Mouse (Mus musculus): ENCODE measurements around the gene Klk1b22.
"Not testable (repeated sequence)": the region's sequence is repeated elsewhere in the genome, so short reads cannot be mapped to it uniquely, and the experiment has no call there.

Klk1b22 gene

DNA sequence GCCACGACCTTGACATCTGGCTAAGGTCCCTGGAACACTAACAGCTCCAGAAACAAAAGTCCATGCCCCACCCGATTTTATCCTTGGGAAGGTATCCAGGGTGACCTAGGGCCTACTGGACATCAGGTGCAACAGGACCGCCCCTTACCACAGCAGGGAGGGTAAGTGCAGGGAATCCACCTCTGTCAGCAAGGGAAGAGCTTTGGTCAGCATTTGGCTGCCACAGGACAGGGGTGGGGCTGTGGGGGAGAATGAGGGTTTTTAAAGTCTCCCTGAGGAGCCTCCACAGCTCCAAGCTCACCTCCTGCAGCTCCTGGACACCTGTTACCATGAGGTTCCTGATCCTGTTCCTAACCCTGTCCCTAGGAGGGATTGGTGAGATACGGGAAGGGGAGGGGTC, at the start of gene Klk1b22:
TSS of gene Klk1b22 (plus strand) at position 301 of the 400 bp plus-strand sequence.
- no peak for DNase-seq

DNA sequence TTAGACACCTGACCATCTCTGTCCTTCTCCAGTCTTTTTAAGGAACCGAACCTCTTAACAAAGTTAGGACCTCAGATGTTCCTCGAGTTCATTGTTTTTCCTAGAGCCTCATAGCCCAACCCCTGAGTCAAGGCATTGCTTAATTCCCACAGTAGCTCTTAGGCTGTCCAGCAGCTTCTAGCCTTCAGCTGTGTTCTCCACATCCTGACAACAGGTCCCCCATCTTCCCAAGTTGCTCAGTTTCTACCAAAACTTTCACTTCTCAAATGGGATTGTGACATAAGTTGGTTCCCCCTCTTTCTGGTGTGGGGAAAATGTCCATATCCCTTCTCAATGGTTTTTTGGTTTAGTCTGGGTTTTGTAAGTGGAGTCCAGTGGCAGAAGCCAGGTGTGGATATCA, 40.4 kb upstream of the Klk1b22 start:
- DNase-seq = no peak

DNA sequence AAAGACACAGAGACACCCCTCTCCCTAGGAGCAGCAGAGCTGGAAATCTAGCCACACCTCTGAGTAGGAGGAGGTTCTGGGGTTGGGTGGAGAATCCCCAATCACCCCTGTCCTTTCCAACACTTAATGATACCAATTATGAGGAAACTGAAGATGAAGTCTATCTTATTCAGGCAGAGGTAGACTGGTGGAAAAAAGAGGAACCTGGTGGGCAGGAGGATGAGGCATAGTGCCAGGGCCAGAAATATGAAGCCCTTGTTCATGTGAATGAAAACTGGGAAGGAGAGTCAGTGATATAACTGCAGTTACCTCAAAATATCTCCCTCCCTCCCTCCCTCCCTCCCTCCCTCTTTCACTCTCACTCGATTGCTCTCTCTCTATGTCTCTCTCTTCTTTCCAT, 34.8 kb upstream of the Klk1b22 start:
- DNase-seq = no peak

DNA sequence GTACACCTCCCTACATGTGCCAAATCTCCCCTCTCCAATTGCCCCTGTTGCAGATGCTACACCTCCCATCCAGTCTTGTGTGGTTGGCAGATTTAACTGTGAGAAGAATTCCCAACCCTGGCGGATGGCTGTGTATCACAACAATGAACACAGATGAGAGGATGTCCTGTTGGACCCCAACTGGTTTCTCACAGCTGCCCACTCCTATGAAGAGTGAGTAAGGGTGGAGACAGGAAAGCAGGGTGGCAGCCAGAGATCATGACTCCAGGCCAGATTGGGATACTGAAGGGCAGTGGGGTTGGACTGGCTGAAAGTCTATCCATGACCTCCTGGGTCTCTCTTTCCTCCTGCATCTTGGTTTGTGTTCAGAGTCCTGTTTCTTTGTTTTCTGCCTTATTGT, 16.4 kb upstream of the Klk1b22 start:
- DNase-seq = no peak

DNA sequence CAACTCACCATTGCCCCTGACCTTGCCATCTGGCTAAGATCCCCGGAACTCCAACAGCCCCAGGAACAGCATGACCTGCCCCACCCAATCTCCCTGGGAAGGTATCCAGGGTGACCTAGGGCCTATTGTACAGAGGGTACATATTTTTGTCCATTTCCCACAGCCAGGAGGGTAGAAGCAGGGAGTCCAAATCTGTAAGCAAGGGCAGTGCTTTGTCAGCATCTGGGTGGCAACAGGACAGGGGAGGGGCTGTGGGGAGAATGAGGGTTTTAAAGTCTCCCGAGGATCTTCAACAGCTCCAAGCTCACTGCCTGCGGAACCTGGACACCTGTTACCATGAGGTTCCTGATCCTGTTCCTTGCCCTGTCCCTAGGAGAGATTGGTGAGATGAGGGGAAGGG, 10.4 kb upstream of the Klk1b22 start, which contains the start of gene Klk1b21:
TSS of gene Klk1b21 (plus strand) at position 301 of the 400 bp plus-strand sequence.
- not testable (repeated sequence) for DNase-seq

DNA sequence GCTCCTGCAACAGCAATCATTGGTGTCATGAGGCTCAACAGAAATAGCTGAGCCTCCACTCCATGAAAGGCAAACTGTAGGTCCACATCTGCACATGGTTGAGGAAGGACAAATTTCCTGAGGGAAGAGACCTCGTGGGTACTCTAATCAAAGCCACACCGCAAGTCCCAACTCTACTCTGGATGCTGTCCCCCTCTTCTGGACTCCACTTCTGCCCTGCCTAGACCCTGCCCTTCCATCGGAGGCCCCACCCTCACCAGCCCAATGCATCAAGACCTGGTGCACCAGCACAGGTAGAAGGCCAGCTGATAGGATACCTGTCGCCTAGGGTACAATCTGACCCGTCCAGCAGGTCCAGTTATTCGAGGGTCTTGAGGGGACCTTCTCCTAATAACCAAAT, 11.0 kb downstream of the Klk1b22 start:
- no peak for DNase-seq

DNA sequence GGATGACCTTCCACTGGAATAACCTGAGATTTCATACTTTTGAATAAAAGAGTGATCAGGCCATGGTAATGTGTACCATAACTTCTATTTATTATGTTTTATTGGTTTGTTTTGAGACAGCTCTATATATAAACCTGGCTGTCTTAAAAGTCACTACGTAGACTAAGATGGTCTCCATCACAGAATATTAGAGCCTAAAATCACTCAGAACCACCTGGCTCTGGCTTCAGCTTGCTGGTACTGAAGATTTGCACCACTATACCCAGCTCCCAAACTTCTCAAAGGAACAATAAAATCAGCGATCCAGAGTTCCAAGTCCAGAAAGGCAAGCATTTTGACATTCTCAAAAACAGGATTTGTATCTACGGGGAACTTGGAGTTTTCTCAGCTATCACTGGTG, 24.0 kb downstream of the Klk1b22 start, which contains the start of gene Klk1b16:
TSS of gene Klk1b16 (plus strand) at position 301 of the 400 bp plus-strand sequence.
- no peak for DNase-seq
